Mouse (Mus musculus) kidney, adult 2 months (tissue): ENCODE results near the gene Kcnj15.

ENCODE experiments used
- CTCF ChIP-seq: fragments of 200-500 bp; conservative IDR thresholded peaks from 2 replicates; pipeline ENCODE4 v1.5.1; 2011; ENCODE audit warnings: low read depth, mild to moderate bottlenecking, control low read depth, low read length, moderate library complexity, mixed read lengths; ENCODE audit not compliant: insufficient read depth, insufficient read length
- POLR2A ChIP-seq: fragments of 200-500 bp; IDR thresholded peaks from one replicate; pipeline ENCODE4 v1.6.1; 2011; ENCODE audit warnings: low read depth, low read length, control low read depth

DNA sequence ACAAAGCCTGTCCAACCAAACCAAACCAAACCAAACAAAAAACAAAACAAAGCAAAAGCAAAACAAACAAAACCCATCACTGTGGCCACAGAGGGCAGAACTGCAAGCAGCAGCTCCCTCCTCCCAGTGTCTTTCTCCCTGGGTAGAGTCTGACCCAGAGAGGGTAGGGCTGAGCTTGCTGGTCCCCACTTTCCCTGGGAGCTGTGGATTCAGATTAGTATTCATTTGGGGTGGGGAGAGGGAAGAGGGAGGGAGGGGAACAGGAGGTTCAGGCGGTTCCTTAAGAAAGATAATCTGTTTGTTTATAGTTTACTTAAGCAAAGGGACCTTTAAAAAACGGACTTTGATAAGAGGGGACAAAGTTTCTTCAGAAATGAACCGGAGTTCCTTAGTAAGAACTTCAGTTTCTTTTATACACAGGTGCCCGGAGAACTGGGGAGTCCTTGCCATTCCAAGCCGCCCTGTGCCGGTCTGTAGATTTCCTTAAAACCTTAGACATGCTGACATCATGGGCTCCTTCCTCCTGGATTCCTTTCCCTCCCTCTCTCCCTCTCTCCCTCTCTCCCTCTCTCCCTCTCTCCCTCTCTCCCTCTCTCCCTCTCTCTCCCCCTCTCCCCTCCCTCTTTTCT is at the start of gene Kcnj15:
- TF ChIP-seq POLR2A = no peak
- no peak for TF ChIP-seq CTCF
